Mouse (Mus musculus) CD4-positive helper T cell, adult 2 months (primary cell): ENCODE data around the gene Cxcl12.

Experiments used
- DNase-seq: peaks from one replicate; pipeline ENCODE4 v3.0.0-alpha.2; 2012; ENCODE audit warnings: low read depth, missing footprints, low spot score

Cxcl12 gene

GRCm38 (mm10) chr6:117220831-117221345, 52.6 kb downstream of the Cxcl12 start:
- no peak for DNase-seq
